Mouse (Mus musculus): ENCODE data around the gene Nup205. TPM values are rescaled to one million over a fixed set of nuclear protein-coding genes. Genes with fewer than 3 reads are reported as not detected.
A peak's percentile ranks its signal among the peaks of the same experiment; 100 is the strongest.

Nup205 gene
- 40.8 and 50.2 TPM in 2 replicates for polyA plus RNA-seq (2014; fragmentation: Nextera tagmentation; extraction: Ambion mirVana)

- H3K4me1 ChIP-seq (replicated peaks; ENCODE audit: control insufficient read depth, insufficient read depth, low read length) = no peaks in the 10 kb centered on the region
- no peaks in the 10 kb centered on the region for H3K36me3 ChIP-seq (ENCODE audit: control insufficient read depth, insufficient read depth, low read length)
- H3K4me2 ChIP-seq (replicated peaks; ENCODE audit: low read depth, low read length) = peak within 1 kb of the TSS; percentile 83
- H3K9me3 ChIP-seq (ENCODE audit: control insufficient read depth, low read length) = no peaks in the 10 kb centered on the region
- no peaks in the 10 kb centered on the region for H3K27me3 ChIP-seq (ENCODE audit: control insufficient read depth, insufficient read depth, low read length)
- H3K27ac ChIP-seq (ENCODE audit: low read depth, low read length) = peak within 1 kb of the TSS; percentile 96
- peak within 1 kb of the TSS; percentile 86 for H3K4me3 ChIP-seq (ENCODE audit: low read depth, low read length)
- H3K9ac ChIP-seq (ENCODE audit: low read depth, low read length) = peak within 1 kb of the TSS; percentile 89
- 3% methylated on average over 34 of the region's 34 CpGs for WGBS
- ATAC-seq (ENCODE audit: low FRiP score) (peak; percentile 94), DNase-seq (ENCODE audit: low spot score) (peak; percentile 88)
Measured at GRCm38 (mm10) chr6:35176979-35177649, at the start of gene Nup205. Gene Nup205 (plus strand): TSS chr6:35177421.

DNA sequence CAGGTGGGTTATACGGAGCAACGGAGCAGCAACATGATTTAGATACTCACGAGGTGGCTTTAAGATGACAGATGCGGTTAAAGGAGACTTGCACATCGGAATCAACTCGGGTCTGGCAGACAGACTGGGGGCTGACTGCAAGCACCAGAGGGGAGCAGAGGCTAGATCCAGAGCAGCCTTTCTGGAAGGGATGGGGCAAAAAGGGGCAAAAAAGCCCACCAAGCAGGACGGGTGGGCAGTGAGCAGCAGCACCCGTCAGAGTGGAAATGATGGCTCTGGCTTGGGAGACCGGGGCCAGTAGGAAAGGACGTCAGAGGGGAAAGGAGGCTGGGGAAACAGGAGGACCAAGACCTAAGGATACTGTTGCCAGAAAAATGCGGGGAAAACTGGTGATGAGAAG is 44.4 kb upstream of the Nup205 start:
- WGBS = under 1% methylated on average over 11 of the region's 11 CpGs
- Histone ChIP-seq H3K27me3 (ENCODE audit: control insufficient read depth, insufficient read depth, low read length) (no peaks in the 10 kb centered on the region), H3K27ac (ENCODE audit: low read depth, low read length) (peak overlapping the region; percentile 70; the same call in 1 of the 2 replicates), H3K4me1 (replicated peaks; ENCODE audit: control insufficient read depth, insufficient read depth, low read length) (no peaks in the 10 kb centered on the region), H3K9ac (ENCODE audit: low read depth, low read length) (peak overlapping the region; percentile 76), H3K36me3 (ENCODE audit: control insufficient read depth, insufficient read depth, low read length) (no peaks in the 10 kb centered on the region), H3K4me2 (replicated peaks; ENCODE audit: low read depth, low read length) (peak overlapping the region; percentile 85), H3K9me3 (ENCODE audit: control insufficient read depth, low read length) (no peaks in the 10 kb centered on the region), H3K4me3 (ENCODE audit: low read depth, low read length) (peak overlapping the region; percentile 70)
- ATAC-seq (ENCODE audit: low FRiP score) (peak; percentile 20), DNase-seq (ENCODE audit: low spot score) (peak; percentile 53)

DNA sequence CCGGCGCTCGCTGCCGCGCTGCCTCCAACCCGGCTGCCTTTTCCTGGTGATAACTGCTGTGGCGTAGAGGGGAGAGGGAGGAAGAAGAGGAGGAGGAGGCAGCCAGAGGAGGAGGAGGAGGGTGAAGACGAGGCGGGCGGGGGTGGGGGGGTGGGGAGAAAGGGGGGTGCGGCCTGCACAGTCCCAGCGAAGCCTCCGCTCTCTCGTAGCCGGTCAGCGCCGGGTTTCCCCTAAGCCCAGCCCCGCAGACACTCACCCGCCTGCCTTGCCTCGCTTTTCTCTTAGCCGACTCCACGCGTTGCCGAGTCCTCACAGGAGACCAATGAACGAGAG is 44.0 kb upstream of the Nup205 start:
- ATAC-seq (ENCODE audit: low FRiP score) = peak; percentile 92
- peak overlapping the region; percentile 76 for H3K9ac ChIP-seq (ENCODE audit: low read depth, low read length)
- no peaks in the 10 kb centered on the region for H3K36me3 ChIP-seq (ENCODE audit: control insufficient read depth, insufficient read depth, low read length)
- peak overlapping the region; percentile 70 for H3K4me3 ChIP-seq (ENCODE audit: low read depth, low read length)
- peak overlapping the region; percentile 70 for H3K27ac ChIP-seq (ENCODE audit: low read depth, low read length)
- no peak for DNase-seq (ENCODE audit: low spot score)
- H3K4me2 ChIP-seq (replicated peaks; ENCODE audit: low read depth, low read length) = peak overlapping the region; percentile 85
- WGBS = under 1% methylated on average over 13 of the region's 25 CpGs
- H3K4me1 ChIP-seq (replicated peaks; ENCODE audit: control insufficient read depth, insufficient read depth, low read length) = no peaks in the 10 kb centered on the region
- H3K27me3 ChIP-seq (ENCODE audit: control insufficient read depth, insufficient read depth, low read length) = no peaks in the 10 kb centered on the region
- no peaks in the 10 kb centered on the region for H3K9me3 ChIP-seq (ENCODE audit: control insufficient read depth, low read length)

- peak within 1 kb of the TSS; percentile 70 for H3K27ac ChIP-seq (ENCODE audit: low read depth, low read length)
- H3K36me3 ChIP-seq (ENCODE audit: control insufficient read depth, insufficient read depth, low read length) = no peaks in the 10 kb centered on the region
- H3K4me1 ChIP-seq (replicated peaks; ENCODE audit: control insufficient read depth, insufficient read depth, low read length) = no peaks in the 10 kb centered on the region
- H3K27me3 ChIP-seq (ENCODE audit: control insufficient read depth, insufficient read depth, low read length) = no peaks in the 10 kb centered on the region
- no peaks in the 10 kb centered on the region for H3K9me3 ChIP-seq (ENCODE audit: control insufficient read depth, low read length)
- ATAC-seq (ENCODE audit: low FRiP score) (peak; percentile 99), DNase-seq (ENCODE audit: low spot score) (peak; percentile 99)
- H3K4me2 ChIP-seq (replicated peaks; ENCODE audit: low read depth, low read length) = peak within 1 kb of the TSS; percentile 85
- peak within 1 kb of the TSS; percentile 76 for H3K9ac ChIP-seq (ENCODE audit: low read depth, low read length)
- under 1% methylated on average over 55 of the region's 55 CpGs for WGBS
- H3K4me3 ChIP-seq (ENCODE audit: low read depth, low read length) = peak within 1 kb of the TSS; percentile 70
Measured at GRCm38 (mm10) chr6:35133579-35134488, 43.4 kb upstream of the Nup205 start, which contains the start of gene Cnot4. Gene Cnot4 (minus strand): TSS chr6:35133724.

DNA sequence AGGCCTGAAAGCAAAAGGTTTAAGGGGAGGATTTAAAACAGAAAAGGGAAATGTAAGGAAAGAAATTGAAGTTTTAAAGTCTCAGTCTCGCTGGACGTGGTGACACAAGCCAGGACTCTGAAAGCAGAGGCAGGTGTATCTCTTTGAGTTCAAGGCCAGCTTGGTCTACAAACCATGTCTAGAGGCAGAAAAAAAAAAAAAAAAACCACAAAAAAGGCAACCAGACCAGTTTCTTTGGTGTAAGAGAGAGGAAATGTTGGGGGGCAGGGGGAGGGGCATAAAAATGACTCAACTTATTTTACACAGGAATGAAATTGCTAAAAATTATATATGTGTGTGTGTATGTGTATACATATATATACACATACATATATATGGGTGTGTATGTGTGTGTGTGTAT is 42.4 kb upstream of the Nup205 start:
- WGBS = 54% methylated on average over 2 of the region's 2 CpGs
- DNase-seq (ENCODE audit: low spot score) (no peak), ATAC-seq (ENCODE audit: low FRiP score) (no peak)
- Histone ChIP-seq H3K27me3 (ENCODE audit: control insufficient read depth, insufficient read depth, low read length) (no peaks in the 10 kb centered on the region), H3K27ac (ENCODE audit: low read depth, low read length) (no peak overlapping the region), H3K9ac (ENCODE audit: low read depth, low read length) (no peak overlapping the region), H3K9me3 (ENCODE audit: control insufficient read depth, low read length) (no peaks in the 10 kb centered on the region), H3K36me3 (ENCODE audit: control insufficient read depth, insufficient read depth, low read length) (no peaks in the 10 kb centered on the region), H3K4me2 (replicated peaks; ENCODE audit: low read depth, low read length) (no peak overlapping the region), H3K4me1 (replicated peaks; ENCODE audit: control insufficient read depth, insufficient read depth, low read length) (no peaks in the 10 kb centered on the region), H3K4me3 (ENCODE audit: low read depth, low read length) (peak overlapping the region; percentile 70; the same call in 1 of the 2 replicates)

DNA sequence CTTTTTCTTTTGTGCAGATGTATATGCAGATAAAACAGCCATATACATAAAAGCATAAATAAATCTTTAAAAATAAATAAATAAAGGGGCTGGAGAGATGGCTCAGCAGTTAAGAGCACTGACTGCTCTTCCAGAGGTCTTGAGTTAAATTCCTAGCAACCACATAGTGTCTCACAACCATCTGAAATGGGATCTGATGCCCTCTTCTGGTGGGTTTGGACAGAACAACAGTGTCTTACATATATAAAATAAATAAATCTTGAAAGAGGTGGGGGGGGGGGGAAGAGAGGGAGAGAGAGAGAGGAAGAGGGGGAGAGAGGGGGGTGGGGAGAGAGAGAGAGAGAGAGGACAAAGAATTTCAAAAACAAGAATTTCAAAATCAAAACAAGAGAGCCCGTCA is 36.9 kb upstream of the Nup205 start:
- no peak overlapping the region for H3K4me2 ChIP-seq (replicated peaks; ENCODE audit: low read depth, low read length)
- H3K4me1 ChIP-seq (replicated peaks; ENCODE audit: control insufficient read depth, insufficient read depth, low read length) = no peaks in the 10 kb centered on the region
- no peak for DNase-seq (ENCODE audit: low spot score)
- H3K27ac ChIP-seq (ENCODE audit: low read depth, low read length) = no peak overlapping the region
- H3K9ac ChIP-seq (ENCODE audit: low read depth, low read length) = no peak overlapping the region
- no peaks in the 10 kb centered on the region for H3K27me3 ChIP-seq (ENCODE audit: control insufficient read depth, insufficient read depth, low read length)
- WGBS = 83% methylated on average over 1 of the region's 1 CpGs
- no peak overlapping the region for H3K4me3 ChIP-seq (ENCODE audit: low read depth, low read length)
- no peaks in the 10 kb centered on the region for H3K9me3 ChIP-seq (ENCODE audit: control insufficient read depth, low read length)
- no peaks in the 10 kb centered on the region for H3K36me3 ChIP-seq (ENCODE audit: control insufficient read depth, insufficient read depth, low read length)
- no peak for ATAC-seq (ENCODE audit: low FRiP score)

DNA sequence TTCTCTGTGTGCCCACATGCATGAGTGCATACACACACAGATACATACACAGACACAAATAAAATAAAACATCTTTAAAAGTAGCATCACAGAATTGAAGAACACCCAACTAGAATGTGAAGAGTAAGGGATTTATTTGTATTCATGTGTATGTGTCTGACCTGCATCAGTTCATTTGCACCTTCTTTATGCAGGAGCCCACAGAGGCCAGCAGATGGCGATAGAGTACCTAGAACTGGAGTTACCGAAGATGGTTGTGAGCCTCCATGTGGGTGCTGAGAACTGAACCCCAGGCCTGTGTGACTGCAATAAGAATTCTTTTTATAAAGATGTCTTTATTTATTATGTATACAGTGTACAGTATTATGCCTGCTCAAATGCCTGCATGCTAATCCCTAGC is 31.7 kb upstream of the Nup205 start:
- ATAC-seq (ENCODE audit: low FRiP score) = no peak
- Histone ChIP-seq H3K36me3 (ENCODE audit: control insufficient read depth, insufficient read depth, low read length) (no peaks in the 10 kb centered on the region), H3K4me1 (replicated peaks; ENCODE audit: control insufficient read depth, insufficient read depth, low read length) (no peaks in the 10 kb centered on the region), H3K9me3 (ENCODE audit: control insufficient read depth, low read length) (no peaks in the 10 kb centered on the region), H3K27ac (ENCODE audit: low read depth, low read length) (no peak overlapping the region), H3K9ac (ENCODE audit: low read depth, low read length) (no peak overlapping the region), H3K27me3 (ENCODE audit: control insufficient read depth, insufficient read depth, low read length) (no peaks in the 10 kb centered on the region), H3K4me2 (replicated peaks; ENCODE audit: low read depth, low read length) (no peak overlapping the region), H3K4me3 (ENCODE audit: low read depth, low read length) (no peak overlapping the region)
- DNase-seq (ENCODE audit: low spot score) = no peak
- WGBS = 82% methylated on average over 2 of the region's 2 CpGs

DNA sequence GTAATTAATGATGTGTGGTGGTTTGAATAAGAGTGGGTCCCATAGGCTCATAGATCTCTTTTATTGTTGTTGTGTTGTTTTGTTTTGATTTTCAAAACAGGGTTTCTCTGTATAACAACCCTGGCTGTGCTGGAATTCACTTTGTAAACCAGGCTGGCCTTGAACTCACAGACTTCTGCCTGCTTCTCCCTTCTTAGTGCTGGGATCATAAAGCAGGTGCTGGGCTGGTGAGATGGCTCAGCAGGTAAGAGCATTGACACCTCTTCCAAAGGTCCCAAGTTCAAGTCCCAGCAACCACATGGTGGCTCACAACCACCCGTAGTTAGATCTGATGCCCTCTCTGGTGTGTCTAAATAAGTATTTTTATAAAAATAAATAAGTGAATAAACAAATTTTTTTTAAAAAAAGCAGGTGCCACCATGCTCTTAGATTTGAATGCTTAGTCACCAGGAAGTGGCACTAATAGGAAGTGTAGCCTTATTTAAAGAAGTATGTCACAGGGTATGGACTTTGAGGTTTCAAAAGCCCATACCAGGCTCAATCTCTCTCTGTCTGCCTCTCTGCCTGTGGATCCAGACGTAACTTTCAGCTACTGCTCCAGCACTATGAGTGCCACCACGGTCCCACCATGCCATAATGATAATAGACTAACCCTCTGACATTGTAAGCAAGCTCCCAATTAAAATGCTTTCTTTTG is 29.3 kb upstream of the Nup205 start:
- H3K9me3 ChIP-seq (ENCODE audit: control insufficient read depth, low read length) = no peaks in the 10 kb centered on the region
- no peak overlapping the region for H3K9ac ChIP-seq (ENCODE audit: low read depth, low read length)
- H3K4me2 ChIP-seq (replicated peaks; ENCODE audit: low read depth, low read length) = no peak overlapping the region
- no peak for DNase-seq (ENCODE audit: low spot score)
- H3K27me3 ChIP-seq (ENCODE audit: control insufficient read depth, insufficient read depth, low read length) = no peaks in the 10 kb centered on the region
- H3K4me3 ChIP-seq (ENCODE audit: low read depth, low read length) = no peak overlapping the region
- no peaks in the 10 kb centered on the region for H3K36me3 ChIP-seq (ENCODE audit: control insufficient read depth, insufficient read depth, low read length)
- 87% methylated on average over 3 of the region's 3 CpGs for WGBS
- no peak overlapping the region for H3K27ac ChIP-seq (ENCODE audit: low read depth, low read length)
- no peak for ATAC-seq (ENCODE audit: low FRiP score)
- H3K4me1 ChIP-seq (replicated peaks; ENCODE audit: control insufficient read depth, insufficient read depth, low read length) = no peaks in the 10 kb centered on the region

All from hindbrain, embryonic 11.5 days (tissue).